Mouse (Mus musculus) embryonic fibroblast, embryonic 13.5 days (primary cell): ENCODE data around the gene Amz2.

ENCODE experiments used
- CTCF ChIP-seq: IDR thresholded peaks from 2 replicates; pipeline ENCODE4 v1.5.1; 2011; ENCODE audit warnings: mild to moderate bottlenecking, control low read depth, low read length, moderate library complexity, borderline replicate concordance; ENCODE audit not compliant: insufficient read depth
- POLR2A ChIP-seq: IDR thresholded peaks from 2 replicates; pipeline ENCODE4 v1.6.1; 2011; ENCODE audit warnings: low read depth, mild to moderate bottlenecking, control low read depth, low read length, moderate library complexity

GRCm38 (mm10) chr11:109485398-109486045, 59.8 kb downstream of the Amz2 start:
- no peak for TF ChIP-seq CTCF
- TF ChIP-seq POLR2A, result no peak
